Mouse (Mus musculus) layer of hippocampus, postnatal 10 days (tissue): Measurements from ENCODE around the gene Tnfsf13. TPM values are rescaled to one million over a fixed set of nuclear protein-coding genes. Genes with fewer than 3 reads are reported as not detected.
"Not testable (repeated sequence)": the region's sequence is repeated elsewhere in the genome, so short reads cannot be mapped to it uniquely, and the experiment has no call there.

Source experiments
- DNase-seq, 2 experiments: peaks; one replicate each; pipeline ENCODE4 v3.0.0; 2021; ENCODE audit warnings: low spot score in 2 of 2
- total RNA-seq, 2 experiments: library from RNA; stranded (reverse); gene quantifications; 2 replicates each; pipeline ENCODE4 v1.2.3; 2021

The Tnfsf13 gene
- total RNA-seq, 2 experiments from 2014 or later = 1.1 to 1.2 TPM

- DNase-seq = no peak
Measured at GRCm38 (mm10) chr11:69704613-69705010, 19.0 kb upstream of the Tnfsf13 start.

GRCm38 (mm10) chr11:69703814-69704612 lies 18.4 kb upstream of the Tnfsf13 start:
- DNase-seq = no peak

- not testable (repeated sequence) for DNase-seq
Measured at GRCm38 (mm10) chr11:69703381-69703780, 17.8 kb upstream of the Tnfsf13 start.

GRCm38 (mm10) chr11:69702886-69703285 lies 17.3 kb upstream of the Tnfsf13 start:
- not testable (repeated sequence) for DNase-seq

- DNase-seq = no peak
Measured at GRCm38 (mm10) chr11:69699595-69699994, 14.0 kb upstream of the Tnfsf13 start.

- no peak for DNase-seq
Measured at GRCm38 (mm10) chr11:69698574-69698973, 13.0 kb upstream of the Tnfsf13 start.

GRCm38 (mm10) chr11:69697396-69697795 lies 11.8 kb upstream of the Tnfsf13 start:
- DNase-seq = no peak

GRCm38 (mm10) chr11:69695361-69696181 lies 10.0 kb upstream of the Tnfsf13 start, which contains the start of the genes Tnfsf12 and Tnfsfm13:
Tnfsf12 (minus strand) TSS chr11:69695849.
Tnfsfm13 (minus strand) TSS chr11:69696098.
- peak; percentile 49 to 61 for DNase-seq

GRCm38 (mm10) chr11:69695046-69695360 lies 9.4 kb upstream of the Tnfsf13 start:
- no peak for DNase-seq

- no peak for DNase-seq
Measured at GRCm38 (mm10) chr11:69693421-69693965, 7.9 kb upstream of the Tnfsf13 start.

- DNase-seq = no peak
Measured at GRCm38 (mm10) chr11:69692863-69693262, 7.3 kb upstream of the Tnfsf13 start.

GRCm38 (mm10) chr11:69692196-69692811 lies 6.7 kb upstream of the Tnfsf13 start:
- DNase-seq = no peak

- DNase-seq = no peak
Measured at GRCm38 (mm10) chr11:69689891-69690290, 4.3 kb upstream of the Tnfsf13 start.

- DNase-seq = no peak
Measured at GRCm38 (mm10) chr11:69687061-69687460, 1.5 kb upstream of the Tnfsf13 start.

GRCm38 (mm10) chr11:69686377-69686776 lies 793 bp upstream of the Tnfsf13 start:
- peak in 1 of 2 experiments; percentile 71 for DNase-seq

GRCm38 (mm10) chr11:69684936-69685335 lies 648 bp downstream of the Tnfsf13 start:
- no peak for DNase-seq

GRCm38 (mm10) chr11:69684128-69684745 lies 1.3 kb downstream of the Tnfsf13 start:
- DNase-seq = no peak

- DNase-seq = no peak
Measured at GRCm38 (mm10) chr11:69683576-69683975, 2.0 kb downstream of the Tnfsf13 start.

- DNase-seq = peak; percentile 96 to 97
Measured at GRCm38 (mm10) chr11:69682840-69683533, 2.6 kb downstream of the Tnfsf13 start.

- DNase-seq = no peak
Measured at GRCm38 (mm10) chr11:69682209-69682839, 3.3 kb downstream of the Tnfsf13 start.
